Mouse (Mus musculus): Measurements from ENCODE around the gene Srprb.

- TF ChIP-seq CTCF (conservative IDR thresholded peaks at IDR 0.05; ENCODE audit: low read length) (no peak), NANOG (IDR thresholded peaks at IDR 0.05; ENCODE audit: borderline replicate concordance, low read length) (no peak), POU5F1 (IDR thresholded peaks at IDR 0.05; ENCODE audit: borderline replicate concordance, low read length) (no peak)
Observed at GRCm38 (mm10) chr9:103234059-103234458, 32.1 kb upstream of the Srprb start.

Data from E14TG2a.4 (cell line).